Mouse (Mus musculus) cerebellum, adult 2 months (tissue): ENCODE measurements around the gene Dyx1c1.

Experiments used
- CTCF ChIP-seq: fragments of 200-500 bp; IDR thresholded peaks from 2 replicates; pipeline ENCODE4 v1.5.1; 2011; ENCODE audit warnings: low read depth, mild to moderate bottlenecking, control low read depth, low read length, moderate library complexity, borderline replicate concordance; ENCODE audit not compliant: insufficient read depth
- POLR2A ChIP-seq: fragments of 200-500 bp; IDR thresholded peaks from 2 replicates; pipeline ENCODE4 v1.6.1; 2011; ENCODE audit warnings: low read length, control low read depth, borderline replicate concordance; ENCODE audit not compliant: insufficient read depth

- no peak for TF ChIP-seq CTCF
- no peak for TF ChIP-seq POLR2A
Measured at GRCm38 (mm10) chr9:73005106-73005505, 46.5 kb downstream of the Dyx1c1 start.
